Mouse (Mus musculus): Measurements from ENCODE around the gene Ifna2.

DNA sequence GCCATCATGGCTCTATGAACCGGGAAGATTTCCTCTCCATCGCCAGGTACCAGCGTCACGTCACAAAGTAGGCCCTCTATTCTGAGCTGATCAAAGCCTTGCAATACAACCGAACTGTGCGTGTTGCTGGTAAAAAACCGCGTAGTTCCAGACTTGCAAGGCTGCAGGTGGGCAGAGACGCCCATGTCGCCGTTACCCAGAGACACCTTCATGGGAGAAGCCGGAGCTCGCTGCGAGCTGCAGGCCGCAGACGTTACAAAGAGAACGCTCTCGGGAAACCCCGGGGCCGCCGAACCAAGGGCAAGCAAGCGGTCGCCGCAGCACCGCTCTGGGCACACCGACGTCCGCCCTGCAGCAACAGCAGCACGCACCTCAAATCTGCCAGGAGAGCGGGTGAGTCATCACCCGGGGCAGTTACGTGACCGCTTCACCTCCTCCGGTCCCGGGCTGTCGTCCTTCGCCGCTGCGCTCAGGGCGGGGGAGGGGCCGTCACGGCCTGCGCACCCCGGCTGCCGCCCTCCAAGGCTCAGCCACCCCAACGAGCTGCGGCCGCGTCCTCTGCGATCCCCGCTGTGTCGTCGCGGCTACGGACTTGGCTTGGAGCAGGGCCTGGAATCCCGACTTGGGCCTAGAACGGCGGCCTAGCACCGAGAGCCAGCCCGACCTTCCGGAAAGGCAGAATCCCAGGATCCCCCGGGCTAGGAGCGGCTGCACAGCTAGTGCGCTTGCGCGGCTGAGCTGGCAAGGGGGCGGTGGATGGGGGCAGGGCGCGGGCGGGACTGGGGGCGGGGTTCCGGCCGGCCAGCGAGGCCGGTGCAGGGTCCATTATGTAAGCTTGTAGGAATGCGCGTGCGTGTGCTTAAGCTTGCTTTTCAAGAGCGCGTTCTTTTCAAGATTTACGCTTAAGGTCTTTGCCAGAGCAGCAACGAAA is 38.3 kb upstream of the Ifna2 start, which contains the start of the genes Gm26566 and Klhl9:
- TF ChIP-seq POLR2A (IDR thresholded peaks at IDR 0.05; ENCODE audit: extremely low read depth, insufficient read depth, low read length), result peak; percentile 93
- no peak for TF ChIP-seq CTCF (IDR thresholded peaks at IDR 0.05; ENCODE audit: low read depth, low read length)
